Mouse (Mus musculus) lung, postnatal 4 days (tissue): Measurements from ENCODE around the gene Galnt9.

Experiments used
- DNase-seq, 2 experiments: peaks; one replicate each; pipeline ENCODE4 v3.0.0; 2021

Galnt9 gene

DNA sequence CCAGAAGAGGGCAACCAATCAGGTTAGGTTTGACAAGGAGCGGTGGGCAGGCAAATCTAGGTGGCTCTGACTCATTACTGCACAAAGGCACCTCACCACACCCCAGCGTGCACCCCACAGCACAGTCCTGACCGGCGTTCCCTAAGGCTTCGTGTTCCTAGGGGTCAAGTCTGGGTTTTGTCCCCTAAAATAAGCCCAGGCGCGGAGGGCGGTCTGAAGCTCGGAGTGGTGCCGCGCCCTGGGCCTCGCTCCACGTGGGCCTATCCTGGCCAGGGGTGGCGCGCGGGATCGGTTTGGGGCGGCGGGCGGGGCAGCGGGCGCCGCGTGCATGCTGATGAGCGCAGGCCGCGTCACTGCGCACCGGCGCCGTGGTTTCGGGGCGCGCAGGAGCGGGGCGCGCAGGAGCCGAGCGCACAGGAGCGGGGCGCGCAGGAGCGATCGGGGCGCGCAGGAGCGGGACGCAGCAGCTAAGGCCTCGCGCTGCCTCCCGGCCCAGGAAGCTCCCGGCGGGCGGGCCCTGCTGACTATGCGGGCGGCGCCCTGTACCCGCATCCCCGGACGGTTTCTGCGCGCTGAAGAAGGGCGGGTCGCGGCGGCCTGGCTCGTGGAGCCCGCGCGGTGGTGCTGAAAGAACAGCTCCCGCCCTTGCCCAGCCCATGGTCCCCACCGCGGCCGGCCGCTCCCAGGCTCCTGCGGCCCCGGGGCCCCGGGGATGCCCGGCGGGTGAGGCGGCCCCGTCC, at the start of gene Galnt9:
Galnt9 (plus strand) TSS at position 405 of the 740 bp plus-strand sequence.
- peak; percentile 71 to 72 for DNase-seq

DNA sequence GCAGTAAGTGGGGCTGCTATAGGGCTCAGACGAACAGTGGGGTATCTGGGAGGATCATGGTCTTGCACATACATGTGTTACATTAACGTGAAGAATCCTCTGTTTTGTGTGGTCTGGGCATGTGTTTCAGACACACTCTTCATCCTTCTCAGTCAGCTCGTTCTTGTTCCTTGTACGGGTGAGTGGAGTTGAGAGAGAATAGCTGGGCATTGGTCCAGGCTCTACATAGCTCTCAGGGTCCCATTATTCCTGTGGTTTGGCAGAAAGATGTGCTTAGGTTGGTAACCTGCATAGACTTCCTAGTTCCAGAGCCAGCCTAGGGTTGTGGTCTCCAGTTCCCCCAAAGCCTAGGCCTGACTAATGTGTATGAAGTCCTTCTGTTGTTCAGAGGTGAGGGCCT, 49.8 kb upstream of the Galnt9 start:
- no peak for DNase-seq

DNA sequence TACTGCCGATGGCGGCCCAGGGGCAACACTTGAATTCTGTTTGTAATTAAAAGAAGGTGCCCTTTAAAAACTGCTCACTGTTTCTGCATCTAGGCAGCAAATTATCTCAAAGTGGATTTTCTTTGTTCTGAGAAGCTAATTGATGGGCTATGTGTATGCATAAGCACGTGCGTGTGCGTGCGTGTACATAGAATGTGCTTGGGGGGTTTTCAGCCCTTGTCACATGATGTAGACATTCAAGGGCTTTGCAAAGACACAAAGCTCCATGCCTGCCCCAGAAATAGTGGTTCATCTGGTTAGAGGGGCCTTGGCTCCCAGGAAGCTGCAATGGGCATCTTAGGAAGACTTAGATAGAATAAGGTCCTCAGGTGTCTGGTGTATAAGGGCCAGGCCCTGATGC, 49.1 kb upstream of the Galnt9 start:
- DNase-seq: no peak

DNA sequence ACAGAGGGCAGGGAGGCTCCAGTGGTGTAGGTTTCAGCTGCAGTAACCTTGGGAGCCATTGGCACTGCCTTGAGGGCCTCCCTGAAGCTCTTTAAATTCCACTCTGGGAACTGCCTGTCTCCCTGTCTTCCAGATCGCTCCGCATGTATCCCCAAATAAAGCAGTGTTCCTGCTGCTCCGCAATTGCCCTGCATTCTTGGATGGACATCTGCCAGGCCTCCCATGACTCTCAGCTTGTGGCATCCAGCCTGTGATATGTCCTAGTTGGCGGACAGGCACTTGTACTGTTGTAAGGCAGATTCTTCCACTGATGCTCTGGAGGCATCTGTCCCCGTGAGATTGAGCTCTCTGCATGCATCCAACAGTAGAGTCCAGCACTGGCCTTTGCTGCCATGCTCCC, 46.6 kb upstream of the Galnt9 start:
- no peak for DNase-seq

DNA sequence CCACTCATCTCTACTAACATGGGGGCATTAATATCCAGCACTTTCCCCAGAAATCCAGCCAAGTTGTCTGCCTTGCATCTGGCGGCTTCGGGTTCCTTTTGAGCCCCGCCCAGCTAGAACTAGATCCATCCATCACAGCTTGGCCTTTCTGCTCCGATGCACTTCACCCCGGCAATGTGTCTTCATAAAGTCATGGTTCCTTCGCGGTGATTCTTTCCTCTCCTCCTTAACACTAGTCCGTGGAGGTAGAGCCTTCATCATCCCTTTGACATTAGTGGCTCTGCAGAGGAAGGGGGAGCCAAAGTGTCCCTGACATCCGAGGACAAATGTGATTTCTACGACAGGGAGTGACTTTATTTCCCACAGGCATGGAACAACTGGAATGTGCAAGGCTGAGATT, 46.1 kb upstream of the Galnt9 start:
- no peak for DNase-seq

DNA sequence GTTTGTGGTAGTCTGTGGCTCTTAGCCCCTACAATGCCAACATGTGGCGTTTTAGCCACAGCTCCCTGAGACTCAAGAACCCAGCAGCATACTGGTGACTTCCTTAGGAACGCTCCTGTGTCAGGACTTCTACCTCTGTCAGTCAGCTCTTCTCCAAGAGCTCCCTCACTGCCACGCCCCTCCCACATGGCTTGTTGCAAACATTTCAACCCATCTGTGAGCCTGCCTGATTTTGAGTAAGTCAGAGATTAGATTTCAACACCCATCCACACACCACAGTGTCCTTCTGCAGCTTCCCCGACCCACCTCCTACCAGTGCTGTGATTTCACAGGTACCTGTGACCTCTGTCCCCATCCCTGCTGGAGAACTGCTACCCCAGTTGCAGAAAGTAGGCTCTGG, 43.9 kb upstream of the Galnt9 start:
- no peak for DNase-seq

DNA sequence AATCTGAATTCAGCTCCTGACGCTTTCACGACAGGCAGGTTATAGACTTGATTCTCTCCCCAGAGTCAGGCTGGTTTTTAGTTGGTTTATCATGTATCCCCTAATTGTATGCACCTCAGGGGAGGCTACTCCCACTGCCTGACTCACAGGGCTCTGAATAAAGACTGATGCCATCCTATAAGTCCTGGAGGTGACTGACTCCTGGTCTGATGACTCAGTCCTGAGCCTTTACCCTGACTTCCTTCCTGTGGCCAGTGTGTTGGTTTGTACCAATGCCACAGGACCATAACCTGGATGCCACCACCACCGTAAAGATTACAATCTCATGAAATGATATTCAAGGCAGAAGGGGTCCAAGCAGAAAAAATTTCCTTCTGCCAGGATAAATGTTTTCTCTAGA, 40.8 kb upstream of the Galnt9 start:
- DNase-seq: no peak

DNA sequence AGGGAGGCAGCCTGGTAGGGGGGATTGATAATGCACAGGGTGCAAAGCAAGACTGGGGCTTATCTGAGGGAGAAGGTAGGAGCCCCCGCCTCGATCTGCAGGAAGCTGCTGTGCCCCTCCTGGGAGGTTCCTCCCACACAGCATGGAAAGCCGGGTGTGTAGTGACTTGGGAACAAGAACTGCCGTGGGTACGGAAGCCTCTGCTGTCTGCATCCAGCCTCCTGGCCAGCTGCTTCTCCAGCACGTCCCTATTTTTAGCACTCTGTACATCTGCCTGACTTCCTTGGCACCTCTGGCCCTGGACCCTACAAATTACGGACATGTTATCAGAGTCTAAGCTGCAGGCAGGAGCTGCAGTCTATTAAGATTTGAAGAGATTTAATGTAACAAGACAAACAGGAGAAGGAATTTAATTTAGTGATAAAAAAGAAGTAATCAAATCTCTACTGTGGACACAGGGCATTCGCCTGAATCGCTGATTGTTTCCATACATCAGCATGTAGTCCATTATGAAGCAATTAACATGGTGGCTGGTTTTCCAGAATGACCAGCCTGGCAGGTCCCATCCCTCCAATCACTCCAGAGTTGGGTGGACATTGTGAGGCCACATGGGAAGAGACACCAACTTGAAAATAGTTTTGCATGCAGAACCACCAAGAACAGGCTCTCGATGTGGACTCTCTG, 38.4 kb upstream of the Galnt9 start:
- no peak for DNase-seq

DNA sequence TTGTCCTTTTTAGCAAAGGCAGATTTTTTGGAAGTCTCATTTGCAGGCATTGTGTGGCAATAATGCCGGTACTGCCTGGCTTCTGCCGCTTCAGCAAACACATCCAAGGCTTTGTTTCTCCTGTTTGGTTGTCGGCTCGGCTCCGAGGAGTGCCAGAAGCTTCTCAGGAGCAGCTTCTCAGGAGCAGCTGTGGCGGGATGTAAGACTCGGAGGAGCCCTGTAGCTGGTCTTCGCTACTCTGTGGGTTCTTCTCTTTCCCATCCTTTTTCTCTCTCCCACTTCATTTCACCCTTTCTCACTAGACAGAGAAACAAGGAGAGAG, 37.9 kb upstream of the Galnt9 start:
- no peak for DNase-seq

DNA sequence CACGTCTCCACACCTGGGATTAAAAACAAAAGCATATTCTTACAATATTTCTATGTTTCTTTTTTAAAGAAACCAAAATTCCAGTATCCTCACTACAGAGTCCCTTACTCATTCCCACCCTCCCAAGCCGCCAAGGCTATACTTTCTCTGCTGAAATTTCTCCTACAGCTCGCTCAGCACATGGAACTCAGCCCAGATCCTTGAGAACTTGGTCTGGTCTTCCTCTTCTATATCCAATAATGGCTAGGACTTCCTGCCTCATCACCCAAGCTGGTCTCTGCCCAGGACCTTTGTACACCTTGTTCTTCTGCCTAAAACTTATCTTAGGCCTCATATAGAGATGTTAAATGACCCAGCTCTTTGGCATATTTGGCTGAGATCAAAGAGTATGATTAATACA, 37.3 kb upstream of the Galnt9 start:
- no peak for DNase-seq

DNA sequence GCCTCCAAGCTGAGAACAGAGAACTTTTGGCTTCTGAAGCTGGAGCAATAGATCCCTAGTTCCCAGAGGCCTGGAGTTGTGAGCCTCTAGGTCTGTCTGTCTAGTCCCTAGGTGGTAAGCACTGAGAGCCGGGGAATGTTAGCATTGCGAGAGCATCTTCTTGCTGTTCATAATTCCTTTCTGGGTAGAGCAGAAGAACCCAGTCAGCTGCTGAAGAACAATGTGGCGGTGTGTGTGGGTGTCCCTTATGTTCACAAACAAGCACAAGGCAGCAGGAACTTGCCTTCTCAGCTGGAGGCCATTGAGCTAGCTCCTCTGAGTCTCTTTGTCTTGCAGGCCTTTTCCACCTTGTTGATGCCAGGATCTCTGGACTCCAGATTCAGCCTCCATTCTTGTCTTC, 36.2 kb upstream of the Galnt9 start:
- no peak for DNase-seq

DNA sequence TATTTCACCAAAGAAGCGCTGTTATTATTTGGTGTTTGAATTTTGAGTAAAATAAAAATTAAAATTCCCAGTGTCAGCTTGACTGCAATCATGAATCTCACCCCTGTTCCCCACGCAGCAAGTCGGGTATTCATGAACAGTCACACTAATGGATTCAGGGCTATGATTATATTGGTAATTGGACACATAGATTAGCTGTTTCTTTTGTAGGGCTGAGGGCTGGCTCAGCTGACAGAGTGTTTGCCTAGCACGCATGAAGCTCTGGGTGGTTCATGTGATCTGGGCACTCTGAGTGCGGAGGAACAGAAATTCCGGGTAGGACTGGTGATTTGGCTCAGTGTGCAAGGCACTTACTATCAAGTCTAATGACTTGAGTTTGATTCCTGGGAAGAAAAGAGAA, 33.8 kb upstream of the Galnt9 start:
- no peak for DNase-seq

DNA sequence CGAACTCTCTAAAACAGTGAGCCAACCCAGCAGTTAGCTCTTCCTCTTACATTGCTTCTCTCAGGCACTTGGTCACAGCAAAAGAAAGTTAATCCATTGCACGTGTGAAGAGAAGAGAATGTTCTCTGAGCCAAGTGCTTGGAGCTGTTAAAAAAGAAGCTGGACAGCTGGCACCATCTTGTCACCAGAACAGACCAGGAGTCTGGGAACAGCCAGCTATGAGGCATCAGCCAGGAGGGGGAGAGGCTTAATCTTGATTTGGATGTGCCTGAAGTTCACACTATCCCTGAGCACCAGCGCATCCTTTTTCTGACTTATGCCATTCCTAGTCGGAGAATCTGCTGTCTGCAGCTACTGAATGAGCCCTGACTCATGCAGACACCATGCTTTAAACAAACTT, 30.4 kb upstream of the Galnt9 start:
- no peak for DNase-seq

DNA sequence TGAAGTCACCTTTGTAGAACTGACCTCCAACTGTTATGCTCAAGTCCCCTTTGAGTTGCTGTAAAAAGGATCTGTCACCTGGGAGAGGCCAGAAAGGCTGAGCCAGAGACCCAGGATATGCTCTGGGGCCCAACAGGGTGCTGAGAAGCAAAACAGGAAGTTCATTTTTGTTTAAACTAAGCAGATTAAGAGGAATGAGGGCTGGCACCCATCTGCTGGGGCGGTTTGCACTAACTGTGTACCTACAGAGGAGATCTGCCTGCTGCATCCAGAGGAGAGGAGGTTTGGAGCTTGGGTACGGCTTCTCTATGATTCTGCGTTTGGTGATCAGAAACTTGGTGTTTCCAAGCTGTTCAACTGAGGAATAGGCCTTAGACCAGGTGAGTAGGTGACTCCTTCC, 29.5 kb upstream of the Galnt9 start:
- peak in 1 of 2 experiments; percentile 8 for DNase-seq

DNA sequence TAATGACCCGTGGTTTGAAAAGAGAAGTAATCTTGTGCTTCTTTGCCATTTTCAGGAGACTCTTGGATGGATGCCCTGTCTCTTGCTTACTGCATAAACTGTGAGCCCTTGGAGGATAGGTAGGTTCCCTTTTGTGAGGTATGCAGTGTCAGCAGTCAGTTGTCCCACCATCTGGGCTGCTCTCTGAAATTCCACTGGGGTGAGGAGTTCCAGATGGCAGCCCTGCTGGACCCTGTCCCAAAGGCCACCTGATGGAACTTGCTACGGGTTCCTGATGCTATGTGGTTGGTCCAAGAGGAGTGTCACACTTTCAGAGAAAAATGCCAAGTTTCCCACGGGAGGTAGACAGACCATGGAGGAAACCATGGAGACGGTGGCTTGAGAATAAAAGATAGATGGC, 27.8 kb upstream of the Galnt9 start:
- no peak for DNase-seq

DNA sequence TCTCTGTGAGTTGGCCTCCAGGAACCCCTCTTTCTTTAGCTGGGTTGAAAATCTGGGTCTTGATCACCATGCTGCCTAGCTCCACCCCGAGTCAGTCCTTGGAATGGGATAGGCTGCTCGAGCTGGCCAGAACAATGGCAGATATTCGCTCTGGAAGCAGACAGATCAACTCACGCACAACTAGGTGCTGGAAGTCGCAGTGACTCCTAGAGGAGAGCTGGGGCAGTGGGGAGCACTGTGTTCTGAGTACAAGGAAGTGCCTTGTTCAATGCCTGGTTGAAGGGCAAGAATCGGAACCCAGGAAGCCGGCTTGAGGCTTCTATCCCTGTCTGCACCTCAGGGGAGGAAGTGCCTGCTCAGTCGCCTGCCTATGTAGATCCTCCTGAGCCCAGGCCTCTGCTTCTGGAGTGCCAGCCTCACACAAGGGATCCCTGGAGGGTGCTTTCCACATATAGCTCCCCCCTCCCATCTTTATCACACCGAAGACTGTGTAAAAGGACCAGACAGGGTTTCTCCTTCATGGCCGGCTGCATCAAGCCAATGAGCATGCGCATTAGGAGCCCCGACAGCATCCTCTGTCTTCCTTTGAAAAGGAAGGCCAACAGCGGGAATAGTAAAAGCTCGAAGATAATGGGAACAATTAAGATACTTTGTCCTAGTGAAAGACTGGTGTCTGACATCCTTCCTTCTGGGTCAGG, 25.9 kb upstream of the Galnt9 start:
- DNase-seq: no peak

DNA sequence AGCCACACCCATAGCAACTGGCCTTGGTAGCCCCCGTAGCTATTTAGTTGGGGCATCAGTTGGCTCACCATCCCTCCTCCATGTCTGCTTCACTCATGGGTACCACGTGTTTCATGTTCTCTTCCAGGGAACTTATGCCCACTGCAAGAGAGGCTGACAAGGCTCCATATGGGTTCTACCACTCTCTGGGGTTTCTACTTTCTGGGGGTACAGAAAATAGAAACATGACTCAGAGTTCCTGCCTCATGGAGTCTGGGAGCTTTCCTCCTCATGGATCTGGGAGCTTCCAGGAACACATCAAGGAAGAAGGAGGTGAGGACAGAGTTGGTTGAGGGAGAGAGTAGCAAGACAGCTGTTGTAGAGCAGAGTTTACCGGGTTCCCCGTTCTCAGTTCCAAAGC, 23.2 kb upstream of the Galnt9 start:
- DNase-seq: no peak

DNA sequence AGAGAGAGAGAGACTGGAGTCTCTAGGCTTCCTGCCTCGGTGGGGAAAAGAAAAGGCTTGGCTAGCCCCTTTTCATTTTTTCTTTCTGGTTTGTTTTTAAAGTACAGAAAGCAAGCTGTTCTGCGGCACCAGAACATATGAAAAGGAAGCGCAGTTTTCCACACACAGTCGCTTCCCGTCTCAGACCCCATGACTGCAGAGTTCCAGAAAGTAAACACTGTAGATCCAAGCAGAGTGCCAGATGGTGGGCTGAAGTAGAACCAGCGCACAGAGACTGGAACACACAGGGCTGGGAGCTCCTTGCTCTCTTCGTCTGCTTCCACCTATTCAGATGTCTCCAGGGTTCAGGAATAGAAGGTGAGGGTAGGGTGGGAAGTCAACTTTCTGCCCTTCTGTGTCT, 22.3 kb upstream of the Galnt9 start:
- no peak for DNase-seq

DNA sequence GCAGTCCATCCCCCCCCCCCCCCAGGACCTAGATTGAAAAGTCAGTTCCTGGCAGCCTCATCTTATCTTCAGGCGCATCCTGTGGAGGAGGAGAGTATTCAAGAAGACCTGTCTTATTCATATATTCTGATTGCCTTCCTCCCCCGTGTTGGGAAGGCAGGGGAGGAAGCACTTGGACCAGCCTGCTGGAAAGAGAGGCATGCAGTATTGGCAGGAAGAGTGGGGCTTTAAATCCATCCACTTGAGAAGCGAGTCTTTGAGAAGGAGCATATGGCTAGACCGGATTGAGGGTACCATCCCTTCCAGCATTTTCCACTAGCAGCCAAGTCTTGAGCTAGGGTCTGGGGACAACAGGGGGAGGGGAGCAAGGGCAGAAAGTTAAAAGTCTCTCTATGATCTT, 20.9 kb upstream of the Galnt9 start:
- DNase-seq: no peak

DNA sequence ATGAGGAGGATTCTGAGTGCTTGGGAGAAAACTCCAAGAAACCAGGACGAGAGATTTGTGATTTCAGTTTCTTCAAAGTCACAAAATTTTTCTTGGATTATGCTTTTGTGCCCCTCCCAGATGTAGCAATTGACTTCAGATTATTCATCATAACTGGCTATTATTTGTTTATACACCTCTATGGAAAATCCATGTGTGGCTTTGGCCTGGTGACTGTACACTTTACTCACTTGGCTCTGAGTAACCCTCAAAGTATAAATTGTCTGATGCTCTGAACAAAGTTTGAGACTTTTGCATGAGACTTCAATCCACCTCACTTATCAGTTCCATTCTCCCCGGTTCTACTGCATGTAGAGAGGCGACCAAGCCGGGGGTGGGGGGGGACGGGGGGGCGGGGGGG, 18.5 kb upstream of the Galnt9 start:
- DNase-seq: no peak

DNA sequence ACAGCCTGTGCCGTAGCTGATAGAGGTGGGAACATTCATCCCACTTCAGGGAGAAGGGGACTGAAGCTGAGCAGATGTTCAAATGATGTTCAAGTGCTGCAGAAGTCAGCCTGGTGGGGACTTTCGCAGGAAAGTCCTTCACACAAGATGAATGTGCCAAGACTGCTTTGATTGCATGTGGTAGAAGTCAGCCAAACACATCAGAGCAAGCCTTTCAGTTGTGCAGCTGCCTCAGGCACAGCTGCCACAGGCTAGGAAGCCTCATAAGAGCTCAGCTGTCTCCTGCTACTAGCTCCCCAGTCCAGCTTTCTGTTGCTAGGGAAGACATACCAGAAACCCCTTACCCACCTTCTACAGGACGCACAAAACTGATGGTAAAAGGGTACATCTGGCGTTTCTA, 17.6 kb upstream of the Galnt9 start:
- DNase-seq: no peak

DNA sequence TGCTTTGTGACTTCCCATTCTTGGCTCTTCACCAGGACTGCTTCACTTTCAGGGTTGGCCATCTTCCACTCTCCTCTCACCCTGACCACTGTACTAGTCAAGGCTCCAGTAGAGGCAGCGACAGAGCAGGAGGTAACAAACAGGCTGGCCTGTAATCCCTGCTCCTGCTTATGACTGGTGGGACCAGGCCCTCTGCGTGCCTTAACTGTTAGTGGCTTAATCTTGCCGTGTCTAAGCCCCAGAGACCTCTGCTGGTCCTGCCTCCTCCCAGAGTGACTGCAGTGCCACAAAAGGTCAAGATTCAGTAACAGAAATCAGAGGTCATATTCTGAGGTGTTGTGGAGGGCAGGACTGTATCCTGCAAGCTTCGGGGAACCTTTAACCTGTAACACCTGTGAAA, 13.1 kb upstream of the Galnt9 start:
- no peak for DNase-seq

DNA sequence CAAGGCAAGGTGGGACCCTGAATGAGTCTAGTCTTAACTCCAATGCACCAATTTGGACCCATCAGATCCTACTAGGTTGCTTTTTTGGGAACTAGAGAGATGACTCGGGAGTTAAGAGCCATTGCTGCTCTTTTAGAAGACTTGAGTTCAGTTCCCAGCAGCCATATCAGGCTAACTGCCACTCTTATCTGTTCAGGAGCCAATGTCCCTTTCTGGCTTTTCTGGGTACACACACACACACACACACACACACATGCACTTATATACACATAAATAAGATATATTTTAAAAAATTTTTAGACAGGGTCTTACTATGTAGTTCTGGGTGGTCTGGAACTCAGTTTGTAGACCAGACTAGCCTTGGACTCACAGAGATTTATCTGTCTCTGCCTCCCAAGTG, 9.8 kb upstream of the Galnt9 start:
- DNase-seq: no peak

DNA sequence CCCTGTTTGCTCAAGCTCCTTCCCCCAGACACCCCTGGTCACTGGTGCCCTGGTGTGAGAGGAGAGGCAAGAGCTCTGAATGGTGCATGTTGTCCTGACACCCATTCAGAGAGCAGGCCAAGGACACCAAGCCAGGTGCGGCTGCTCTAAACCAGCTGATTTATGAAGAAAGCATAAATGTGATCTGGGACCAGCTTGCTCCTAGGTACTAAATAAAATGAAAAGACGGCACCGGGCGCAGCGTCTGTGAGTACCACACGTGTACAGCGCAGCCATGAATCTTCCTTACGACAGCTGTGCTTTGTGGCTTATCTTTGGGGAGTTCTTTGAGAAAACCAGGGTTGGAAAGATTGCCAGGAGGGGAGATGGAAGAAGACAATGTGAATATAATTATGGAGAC, 8.2 kb upstream of the Galnt9 start:
- no peak for DNase-seq

DNA sequence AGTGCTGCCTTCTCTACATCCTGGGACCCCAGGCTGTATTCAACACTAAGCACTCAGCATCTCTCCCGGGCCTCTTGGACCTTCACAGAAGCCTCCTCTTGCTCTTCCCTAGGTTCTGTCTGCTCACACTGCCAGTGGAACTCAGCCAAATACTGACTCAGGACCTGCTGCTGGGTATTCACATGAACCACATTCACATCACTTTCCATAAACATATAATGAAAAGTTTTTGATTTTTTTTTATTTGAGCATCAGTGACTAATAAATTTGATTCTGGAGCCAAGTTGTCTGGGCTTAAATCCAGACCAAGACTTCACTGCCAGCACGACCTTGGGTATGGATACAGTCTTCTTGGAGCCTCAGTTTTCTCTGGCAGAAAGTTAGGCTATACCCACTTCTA, 3.2 kb upstream of the Galnt9 start:
- no peak for DNase-seq
